ENCODE assay signal across 16 mouse cellular contexts in the genomic region with DNA sequence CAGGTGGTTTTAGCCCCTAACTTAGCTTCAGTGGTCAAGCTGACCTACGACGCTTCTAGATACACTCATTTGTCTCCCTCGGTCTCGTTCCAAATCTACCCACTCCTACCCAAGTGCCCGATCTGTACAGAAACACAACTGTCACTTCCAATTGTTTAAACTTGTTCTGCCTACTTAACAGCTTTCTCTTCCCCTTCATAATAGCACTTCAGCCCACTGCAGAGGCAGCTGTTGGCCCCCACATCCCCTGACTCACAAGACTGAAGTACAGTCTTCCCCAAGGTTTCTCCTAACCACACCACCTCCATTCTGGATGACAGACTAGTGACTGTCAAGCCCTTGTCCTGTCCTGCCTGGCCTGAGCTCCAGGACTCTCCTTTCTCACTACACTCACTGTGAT.
"Had no signal": no experiment of that assay in that cellular context is flagged by ENCODE, and none has a peak within 500 bp of the region (broad histone marks: within the 10 kb centered on the region; RNA-seq: fewer than 3 reads in every experiment).

No protein-coding gene starts in this region.

- H3K27me3 ChIP-seq: liver, embryonic 13.5 days; liver, embryonic 15.5 days; lung, embryonic 15.5 days; midbrain, embryonic 12.5 days; neural tube, embryonic 13.5 days; neural tube, embryonic 15.5 days had no signal

- DNase-seq: liver, embryonic 13.5 days; liver, postnatal 0 days; lung, adult 2 months; lung, postnatal 14 days; lung, postnatal 36 days; midbrain, embryonic 14.5 days; spleen, adult 18-20 months; thymus, adult 2 months; thymus, postnatal 25 days had no signal

- H3K36me3 ChIP-seq: liver, embryonic 13.5 days; liver, embryonic 15.5 days; lung, embryonic 15.5 days; midbrain, embryonic 12.5 days; neural tube, embryonic 13.5 days; neural tube, embryonic 15.5 days had no signal

- H3K27ac ChIP-seq: liver, embryonic 13.5 days; liver, embryonic 15.5 days; lung, embryonic 15.5 days; midbrain, embryonic 10.5 days; midbrain, embryonic 12.5 days; neural tube, embryonic 13.5 days; neural tube, embryonic 15.5 days had no signal

- H3K4me1 ChIP-seq: lung, embryonic 15.5 days; neural tube, embryonic 15.5 days had no signal

- H3K4me3 ChIP-seq: liver, embryonic 13.5 days; liver, embryonic 15.5 days; lung, embryonic 15.5 days; midbrain, embryonic 10.5 days; midbrain, embryonic 12.5 days; myocyte; neural tube, embryonic 13.5 days; neural tube, embryonic 15.5 days had no signal
